Mouse (Mus musculus) olfactory bulb, adult 2 months (tissue): ENCODE measurements at regions not wholly inside any gene's neighbourhood (a gene's known extent, or its start where the extent isn't known, plus 50 kb on each side); places are given as distances from the start of the nearest gene placed in this dataset.

Experiments
- H3K27ac ChIP-seq: fragments of 200-500 bp; 2 replicates; pipeline ENCODE4 v1.5.1; 2012; ENCODE audit warnings: low read depth, low read length; ENCODE audit not compliant: insufficient read depth
- H3K4me1 ChIP-seq: fragments of 200-500 bp; 2 replicates; pipeline ENCODE4 v1.6.1; 2012; ENCODE audit warnings: low read length; ENCODE audit not compliant: control insufficient read depth, insufficient read depth
- H3K4me3 ChIP-seq: fragments of 200-500 bp; 2 replicates; pipeline ENCODE4 v1.5.1; 2012; ENCODE audit warnings: mild to moderate bottlenecking, low read depth, low read length, moderate library complexity; ENCODE audit not compliant: insufficient read depth
- CTCF ChIP-seq: fragments of 200-500 bp; IDR thresholded peaks from 2 replicates; pipeline ENCODE4 v1.5.1; 2012; ENCODE audit warnings: low read depth, mild to moderate bottlenecking, low read length, moderate library complexity; ENCODE audit not compliant: insufficient read depth
- POLR2A ChIP-seq: fragments of 200-500 bp; IDR thresholded peaks from 2 replicates; pipeline ENCODE4 v1.6.1; 2012; ENCODE audit warnings: mild to moderate bottlenecking, low read depth, low read length, moderate library complexity; ENCODE audit not compliant: insufficient read depth
- WGBS: fragments of 180-500 bp; shearing (Covaris S2); methylation state at CpG from one replicate; pipeline ENCODE4 v1.1.7; 2018; 5-methylcytosine and 5-hydroxymethylcytosine counted together

DNA sequence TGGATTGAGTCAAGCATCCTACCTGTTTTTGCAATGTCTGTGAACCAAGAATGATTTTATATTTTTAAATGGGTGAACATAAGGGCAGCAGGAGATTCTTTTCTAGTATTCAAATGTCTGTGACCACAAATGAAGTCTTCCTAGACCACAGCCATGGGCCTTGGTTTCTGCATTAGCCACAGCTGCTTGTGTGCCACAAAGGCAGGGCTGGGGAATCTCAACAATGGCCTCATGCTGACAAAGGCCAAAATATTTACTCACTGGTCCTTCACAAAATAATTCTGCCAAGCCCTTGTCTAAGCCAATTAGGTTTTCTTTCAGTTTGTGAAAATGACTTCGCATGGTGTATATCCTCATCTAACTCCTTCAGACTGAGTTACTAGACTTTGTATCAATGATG, 162.7 kb upstream of the Ppargc1a start:
- Histone ChIP-seq H3K4me1 (no peaks in the 10 kb centered on the region), H3K4me3 (no peak overlapping the region), H3K27ac (no peak overlapping the region)
- TF ChIP-seq POLR2A (no peak), CTCF (no peak)
- WGBS, result 97% methylated on average over 1 of the region's 1 CpGs

DNA sequence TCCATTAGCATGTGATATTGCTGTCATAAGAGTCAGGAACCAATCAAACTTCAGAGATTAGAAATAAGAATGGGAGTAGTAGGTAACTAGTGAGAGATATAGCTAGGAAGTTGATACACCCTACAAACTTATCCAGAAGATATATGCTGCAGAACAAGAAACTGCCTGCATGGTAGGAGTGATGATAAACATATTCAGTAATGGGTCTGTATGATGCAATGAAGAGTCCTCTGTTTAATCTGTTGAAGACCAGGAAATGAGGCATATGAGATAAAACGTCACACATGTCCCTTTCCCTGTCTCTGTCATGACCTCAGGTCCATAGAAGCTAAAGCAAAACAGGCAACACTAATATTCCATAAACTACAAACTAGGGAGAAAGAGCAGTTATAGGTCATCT, 162.2 kb upstream of the Ppargc1a start:
- Histone ChIP-seq H3K4me3 (no peak overlapping the region), H3K27ac (no peak overlapping the region), H3K4me1 (no peaks in the 10 kb centered on the region; the same call in 1 of the 2 replicates)
- TF ChIP-seq CTCF (no peak), POLR2A (no peak)
- WGBS, result 97% methylated on average over 1 of the region's 1 CpGs

DNA sequence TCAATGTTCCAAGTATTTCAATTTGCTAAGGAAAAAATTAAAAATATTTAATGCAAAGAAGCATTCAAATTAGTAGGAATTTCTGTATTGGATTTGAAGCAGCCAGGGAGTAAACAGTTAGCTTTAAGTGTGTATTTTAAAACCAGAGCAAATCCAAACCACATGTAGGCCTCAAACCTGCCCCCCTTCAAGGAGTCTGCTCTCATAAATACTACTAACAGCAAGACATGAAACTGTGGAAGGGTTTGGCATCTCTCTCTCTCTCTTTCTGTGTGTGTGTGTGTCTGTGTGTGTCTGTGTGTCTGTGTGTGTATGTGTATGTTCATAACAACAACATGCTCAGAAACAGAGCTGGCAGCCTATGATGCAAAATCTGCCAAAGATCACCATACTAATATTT, 159.2 kb upstream of the Ppargc1a start:
- no peaks in the 10 kb centered on the region; the same call in 1 of the 2 replicates for H3K4me1 ChIP-seq
- H3K4me3 ChIP-seq, result no peak overlapping the region
- TF ChIP-seq CTCF (no peak), POLR2A (no peak)
- H3K27ac ChIP-seq, result no peak overlapping the region

DNA sequence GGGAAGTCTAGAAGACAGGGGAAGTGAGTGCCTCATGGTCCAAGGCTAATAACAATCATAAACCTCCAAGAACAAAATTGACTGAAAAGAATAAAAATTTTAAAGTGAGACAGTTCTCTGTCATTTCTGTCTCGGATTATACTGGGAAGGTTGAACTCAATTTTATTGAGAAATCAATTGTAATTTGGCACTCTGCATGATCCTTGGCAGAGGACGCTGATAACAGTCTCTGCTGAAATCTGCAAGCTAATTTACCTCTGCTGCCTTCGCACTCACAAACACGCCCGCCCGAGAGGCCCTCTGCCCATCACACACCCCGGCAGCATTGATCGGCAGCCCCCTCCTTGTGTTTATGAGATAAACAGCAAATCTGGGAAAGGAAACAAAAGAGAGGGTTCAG, 151.4 kb upstream of the Ppargc1a start:
- H3K4me1 ChIP-seq, result no peaks in the 10 kb centered on the region
- 83% methylated on average over 8 of the region's 8 CpGs for WGBS
- no peak overlapping the region for H3K27ac ChIP-seq
- TF ChIP-seq CTCF (no peak), POLR2A (no peak)
- no peak overlapping the region for H3K4me3 ChIP-seq

DNA sequence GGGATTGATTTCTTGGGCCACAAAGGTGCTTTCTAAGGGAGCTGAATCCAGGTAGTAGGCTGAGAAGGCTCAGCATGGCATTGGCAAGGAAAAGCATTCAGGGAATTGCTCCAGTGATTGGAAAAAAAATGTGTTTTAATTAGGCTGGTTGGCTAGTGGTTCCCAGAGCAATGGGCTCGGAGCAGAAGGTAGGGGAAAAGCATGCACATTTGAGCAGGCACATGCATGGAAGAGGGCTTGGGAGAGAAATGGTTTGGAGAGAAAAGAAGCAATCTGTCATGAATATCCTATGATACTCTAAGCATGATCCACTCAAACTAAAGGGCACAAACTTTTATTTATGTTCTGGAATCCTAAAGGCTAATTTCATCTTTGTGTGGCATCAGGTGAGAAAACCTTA, 150.9 kb upstream of the Ppargc1a start:
- 77% methylated on average over 1 of the region's 1 CpGs for WGBS
- Histone ChIP-seq H3K4me3 (no peak overlapping the region), H3K27ac (no peak overlapping the region), H3K4me1 (no peaks in the 10 kb centered on the region)
- TF ChIP-seq CTCF (no peak), POLR2A (no peak)

DNA sequence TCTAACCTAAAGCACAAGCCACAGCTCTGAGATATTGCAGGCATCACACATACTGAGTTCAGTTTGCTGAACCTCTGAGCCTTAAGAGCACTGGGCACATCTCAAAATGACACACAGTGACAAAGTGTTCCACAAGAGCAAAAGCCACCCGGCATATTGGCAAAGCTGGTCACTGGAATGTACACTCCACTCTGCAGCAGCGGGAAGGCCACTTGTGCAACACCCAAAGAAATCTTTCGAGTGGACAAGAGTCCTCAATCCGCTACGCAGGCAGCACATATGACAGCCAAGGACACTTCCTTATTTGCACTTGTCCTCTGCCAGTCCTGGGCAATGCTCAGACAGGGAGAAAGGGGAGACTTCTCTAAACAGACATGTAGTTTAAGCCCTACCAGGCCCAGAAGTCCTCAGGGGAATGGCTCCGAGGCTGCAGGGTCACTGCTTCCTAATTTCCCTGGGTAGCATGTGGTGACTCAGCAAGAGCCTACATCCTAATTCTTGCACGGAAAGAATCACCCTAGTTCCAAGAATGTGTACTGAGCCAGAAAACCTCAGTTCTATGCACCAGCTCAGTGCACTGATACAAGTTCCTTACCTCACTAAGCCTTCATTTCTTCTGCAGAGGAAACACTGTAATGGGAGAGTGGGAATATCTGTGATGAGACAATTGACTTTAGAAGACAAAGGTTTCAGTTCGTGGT, 144.5 kb upstream of the Ppargc1a start:
- Histone ChIP-seq H3K4me1 (0 out of 2 replicates have a peak, but pooled peaks cover 2% of the 10 kb centered on the region), H3K4me3 (no peak overlapping the region), H3K27ac (no peak overlapping the region)
- TF ChIP-seq POLR2A (no peak), CTCF (no peak)
- WGBS, result 79% methylated on average over 8 of the region's 8 CpGs

DNA sequence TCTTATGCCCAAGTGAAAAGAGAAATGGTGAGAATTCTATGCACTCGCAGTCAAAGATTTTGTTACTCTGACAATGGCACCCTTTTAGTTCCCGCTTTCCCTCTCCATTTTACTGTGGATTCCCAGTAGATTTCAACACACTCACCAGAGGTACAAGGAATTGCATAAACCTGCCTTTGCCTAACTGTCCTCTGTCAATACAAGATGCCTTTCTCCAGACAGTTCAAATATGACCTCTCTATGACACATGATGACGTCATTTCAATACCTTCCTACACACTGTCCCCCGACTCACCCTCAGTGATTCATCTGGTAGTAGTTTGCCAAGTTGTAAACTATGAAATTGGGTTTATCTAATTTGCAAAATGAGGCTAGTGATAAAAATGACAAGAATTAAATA, 143.1 kb upstream of the Ppargc1a start:
- 0 out of 2 replicates have a peak, but pooled peaks cover 2% of the 10 kb centered on the region for H3K4me1 ChIP-seq
- no peak overlapping the region for H3K27ac ChIP-seq
- no peak overlapping the region for H3K4me3 ChIP-seq
- 91% methylated on average over 4 of the region's 4 CpGs for WGBS
- TF ChIP-seq POLR2A (no peak), CTCF (no peak)

DNA sequence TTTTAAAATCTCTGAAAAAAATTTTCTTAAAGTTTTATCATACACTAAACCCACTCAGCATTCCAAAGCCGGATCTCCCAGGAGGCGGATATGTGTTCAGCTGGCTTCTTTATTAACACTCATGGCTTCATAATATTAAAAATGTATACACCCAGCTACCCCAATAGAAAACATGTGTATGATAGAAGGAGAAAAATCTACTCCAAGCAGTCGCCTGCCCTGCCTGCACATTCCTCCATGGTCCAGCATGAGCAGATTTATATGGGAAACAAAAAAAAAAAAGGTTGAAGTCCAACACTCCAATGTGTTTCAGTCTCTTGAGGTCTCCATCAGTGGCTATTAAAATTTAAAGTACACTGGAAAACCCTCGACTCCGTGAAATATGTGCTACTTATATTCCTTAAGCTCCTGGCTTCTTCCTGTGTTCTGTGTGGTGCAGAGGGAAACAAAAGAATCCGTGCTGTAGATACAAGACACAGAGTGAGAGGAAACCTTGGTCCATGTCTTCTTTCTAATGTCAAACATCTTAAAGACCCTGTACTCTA, 142.0 kb upstream of the Ppargc1a start:
- Histone ChIP-seq H3K4me3 (no peak overlapping the region), H3K4me1 (0 out of 2 replicates have a peak, but pooled peaks cover 2% of the 10 kb centered on the region), H3K27ac (no peak overlapping the region)
- WGBS, result 93% methylated on average over 6 of the region's 6 CpGs
- TF ChIP-seq POLR2A (no peak), CTCF (no peak)

DNA sequence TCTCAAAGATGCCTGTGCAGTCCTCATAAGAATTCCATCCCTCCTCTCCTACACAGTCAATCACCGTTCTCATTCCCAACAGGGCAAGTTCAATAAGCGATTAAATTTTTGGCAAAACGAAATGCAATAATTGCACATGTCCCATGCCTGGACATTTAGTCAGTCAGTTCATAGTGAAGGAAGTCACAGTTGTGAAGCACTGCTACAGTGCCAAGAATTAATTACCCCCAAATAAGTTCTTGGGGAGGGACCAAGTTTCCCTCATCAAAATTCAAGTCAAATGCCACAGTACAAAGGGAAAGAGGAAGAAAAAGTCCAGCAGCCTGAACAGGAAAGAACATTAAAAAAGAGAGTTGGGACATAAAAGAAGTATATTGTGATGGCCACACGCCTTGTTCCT, 112.4 kb upstream of the Ppargc1a start:
- H3K4me3 ChIP-seq, result no peak overlapping the region
- H3K27ac ChIP-seq, result no peak overlapping the region
- no peak for TF ChIP-seq POLR2A
- no peak for TF ChIP-seq CTCF
- peaks cover 3% of the 10 kb centered on the region; the same call in 1 of the 2 replicates for H3K4me1 ChIP-seq
- WGBS, result 58% methylated on average over 4 of the region's 4 CpGs

DNA sequence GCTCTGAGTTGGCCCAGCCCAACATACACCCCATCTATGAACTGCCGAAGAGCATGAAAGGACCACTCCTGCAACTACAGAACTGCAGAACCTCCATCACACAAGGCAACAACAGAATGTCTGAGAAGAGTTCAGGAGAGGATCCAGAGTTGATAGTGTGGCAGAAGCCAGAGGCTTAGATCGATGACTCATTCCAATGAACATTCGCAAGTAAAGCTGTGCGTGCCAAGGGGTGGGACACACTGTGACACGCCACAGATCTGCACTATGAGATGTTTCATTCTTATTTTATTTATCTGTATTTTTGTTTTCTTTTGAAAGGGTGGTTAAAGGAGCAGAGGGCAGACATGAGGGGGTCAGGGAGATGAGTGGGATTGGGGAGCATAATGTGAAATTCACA, 103.7 kb upstream of the Ppargc1a start:
- H3K27ac ChIP-seq, result no peak overlapping the region
- WGBS, result 45% methylated on average over 5 of the region's 5 CpGs
- TF ChIP-seq POLR2A (no peak), CTCF (no peak)
- peaks cover 8% of the 10 kb centered on the region for H3K4me1 ChIP-seq
- H3K4me3 ChIP-seq, result no peak overlapping the region
